Mouse (Mus musculus) lung, embryonic 14.5 days (tissue): ENCODE results near the gene Asap3. TPM values are rescaled to one million over a fixed set of nuclear protein-coding genes. Genes with fewer than 3 reads are reported as not detected.
A peak's percentile ranks its signal among the peaks of the same experiment; 100 is the strongest.

Source experiments
- ATAC-seq: fragments of 200-750 bp; cut with Nextera tagmentation; 2 replicates; pipeline ENCODE4 v1.8.0; 2017; ENCODE audit warnings: mild to moderate bottlenecking, moderate TSS enrichment, moderate library complexity; ENCODE audit not compliant: insufficient read depth
- DNase-seq: peaks from one replicate; pipeline ENCODE4 v3.0.0-alpha.2; 2015
- H3K27ac ChIP-seq: fragments of 300-500 bp; sonication (generic); 2 replicates; pipeline ENCODE4 v1.5.1; 2014; ENCODE audit warnings: low read depth, mild to moderate bottlenecking, moderate library complexity
- H3K27me3 ChIP-seq: fragments of 300-500 bp; sonication (generic); 2 replicates; pipeline ENCODE4 v1.6.1; 2014; ENCODE audit warnings: low read length, control low read depth; ENCODE audit not compliant: insufficient read depth
- H3K36me3 ChIP-seq: fragments of 300-500 bp; sonication (generic); 2 replicates; pipeline ENCODE4 v1.6.1; 2014; ENCODE audit warnings: control low read depth; ENCODE audit not compliant: insufficient read depth
- H3K4me1 ChIP-seq: fragments of 300-500 bp; sonication (generic); 2 replicates; pipeline ENCODE4 v1.6.1; 2014; ENCODE audit warnings: antibody characterized with exemption, control low read depth; ENCODE audit not compliant: insufficient read depth
- H3K4me2 ChIP-seq: fragments of 300-500 bp; sonication (generic); 2 replicates; pipeline ENCODE4 v1.6.1; 2014; ENCODE audit warnings: mild to moderate bottlenecking
- H3K4me3 ChIP-seq: fragments of 300-500 bp; sonication (generic); 2 replicates; pipeline ENCODE4 v1.5.1; 2014; ENCODE audit warnings: low read depth, low read length
- H3K9ac ChIP-seq: fragments of 300-500 bp; sonication (generic); 2 replicates; pipeline ENCODE4 v1.6.1; 2014
- H3K9me3 ChIP-seq: fragments of 300-500 bp; sonication (generic); 2 replicates; pipeline ENCODE4 v1.6.1; 2016; ENCODE audit warnings: low read depth, low read length, control low read depth
- CTCF ChIP-seq: IDR thresholded peaks from 2 replicates; pipeline ENCODE4 v1.5.1; 2016; ENCODE audit warnings: antibody characterized with exemption, low read depth
- WGBS: fragments of 180-500 bp; shearing (Covaris S2); extraction: QIAGEN DNeasy Blood & Tissue Kit; methylation state at CpG from one replicate; pipeline ENCODE4 v1.1.7; 2014; 5-methylcytosine and 5-hydroxymethylcytosine counted together
- polyA plus RNA-seq: library from polyadenylated mRNA; unstranded; fragments of >200 nt; fragmentation: Nextera tagmentation; extraction: Ambion mirVana; gene quantifications from 2 replicates; pipeline ENCODE4 v1.2.1, GENCODE M21; 2014

Asap3 gene
- polyA plus RNA-seq, 1 experiment from 2014 or later: 5.4 TPM

- H3K27ac ChIP-seq: peak overlapping the region; percentile 91
- H3K4me3 ChIP-seq: peak overlapping the region; percentile 14
- H3K27me3 ChIP-seq: no peaks in the 10 kb centered on the region
- ATAC-seq (peak; percentile 72), DNase-seq (peak; percentile 77)
- no peaks in the 10 kb centered on the region for H3K9me3 ChIP-seq
- H3K4me1 ChIP-seq: peaks cover 19% of the 10 kb centered on the region
- WGBS: 9% methylated on average over 17 of the region's 17 CpGs
- H3K9ac ChIP-seq: 0 out of 2 replicates have a peak overlapping the region, but pooled peaks have one; percentile 2
- TF ChIP-seq CTCF: no peak
- H3K36me3 ChIP-seq: no peaks in the 10 kb centered on the region
- H3K4me2 ChIP-seq: peak overlapping the region; percentile 48
These were observed 14.1 kb downstream of the Asap3 start for GRCm38 (mm10) chr4:136220133-136220775.

- H3K4me3 ChIP-seq: no peak overlapping the region
- ATAC-seq: no peak
- H3K27me3 ChIP-seq: no peaks in the 10 kb centered on the region
- no peak overlapping the region for H3K9ac ChIP-seq
- WGBS: 61% methylated on average over 13 of the region's 13 CpGs
- peaks cover 6% of the 10 kb centered on the region for H3K4me1 ChIP-seq
- DNase-seq: no peak
- TF ChIP-seq CTCF: no peak
- no peak overlapping the region for H3K27ac ChIP-seq
- no peak overlapping the region for H3K4me2 ChIP-seq
- H3K9me3 ChIP-seq: no peaks in the 10 kb centered on the region
- H3K36me3 ChIP-seq: no peaks in the 10 kb centered on the region
These were observed 17.5 kb downstream of the Asap3 start for GRCm38 (mm10) chr4:136223549-136224239.

GRCm38 (mm10) chr4:136224240-136224559 is 18.0 kb downstream of the Asap3 start:
- no peak overlapping the region for H3K9ac ChIP-seq
- 51% methylated on average over 5 of the region's 5 CpGs for WGBS

GRCm38 (mm10) chr4:136224677-136225460 is 18.7 kb downstream of the Asap3 start:
- TF ChIP-seq CTCF: no peak
- Histone ChIP-seq H3K9ac (no peak overlapping the region), H3K27me3 (no peaks in the 10 kb centered on the region), H3K9me3 (no peaks in the 10 kb centered on the region), H3K27ac (no peak overlapping the region), H3K4me3 (no peak overlapping the region), H3K36me3 (no peaks in the 10 kb centered on the region), H3K4me1 (no peaks in the 10 kb centered on the region; the same call in 1 of the 2 replicates), H3K4me2 (no peak overlapping the region)
- ATAC-seq: no peak
- 75% methylated on average over 23 of the region's 23 CpGs for WGBS
- DNase-seq: no peak

More at GRCm38 (mm10) chr4:136224240-136224559, 18.0 kb downstream of the Asap3 start:
- no peak for ATAC-seq
- Histone ChIP-seq H3K36me3 (no peaks in the 10 kb centered on the region), H3K27ac (no peak overlapping the region), H3K4me2 (no peak overlapping the region), H3K4me3 (no peak overlapping the region), H3K9me3 (no peaks in the 10 kb centered on the region), H3K27me3 (no peaks in the 10 kb centered on the region), H3K4me1 (peaks cover under 1% of the 10 kb centered on the region)
- no peak for DNase-seq
- TF ChIP-seq CTCF: no peak

GRCm38 (mm10) chr4:136227408-136227807 is 21.2 kb downstream of the Asap3 start:
- TF ChIP-seq CTCF: no peak
- Histone ChIP-seq H3K4me3 (no peak overlapping the region), H3K4me1 (no peaks in the 10 kb centered on the region; the same call in 1 of the 2 replicates), H3K9me3 (no peaks in the 10 kb centered on the region), H3K36me3 (no peaks in the 10 kb centered on the region), H3K27ac (no peak overlapping the region), H3K27me3 (no peaks in the 10 kb centered on the region), H3K4me2 (no peak overlapping the region), H3K9ac (no peak overlapping the region)
- WGBS: 74% methylated on average over 7 of the region's 7 CpGs
- DNase-seq: no peak
- no peak for ATAC-seq

- no peak for ATAC-seq
These were observed 22.5 kb downstream of the Asap3 start for GRCm38 (mm10) chr4:136228640-136229039.

GRCm38 (mm10) chr4:136238669-136239068 is 32.5 kb downstream of the Asap3 start:
- WGBS: 31% methylated on average over 13 of the region's 13 CpGs
- Histone ChIP-seq H3K4me1 (peaks cover 2% of the 10 kb centered on the region; the same call in 1 of the 2 replicates), H3K36me3 (peaks cover 23% of the 10 kb centered on the region; the same call in 1 of the 2 replicates), H3K4me2 (no peak overlapping the region), H3K9me3 (no peaks in the 10 kb centered on the region), H3K4me3 (no peak overlapping the region), H3K27me3 (peaks cover 13% of the 10 kb centered on the region), H3K27ac (no peak overlapping the region), H3K9ac (no peak overlapping the region)
- no peak for ATAC-seq
- no peak for TF ChIP-seq CTCF
- DNase-seq: no peak

More at GRCm38 (mm10) chr4:136228640-136229039, 22.5 kb downstream of the Asap3 start:
- no peak for DNase-seq
- Histone ChIP-seq H3K36me3 (no peaks in the 10 kb centered on the region), H3K4me1 (no peaks in the 10 kb centered on the region; the same call in 1 of the 2 replicates), H3K4me3 (no peak overlapping the region), H3K4me2 (no peak overlapping the region), H3K9ac (no peak overlapping the region), H3K27ac (no peak overlapping the region), H3K9me3 (no peaks in the 10 kb centered on the region), H3K27me3 (no peaks in the 10 kb centered on the region)
- TF ChIP-seq CTCF: no peak
- WGBS: 61% methylated on average over 5 of the region's 5 CpGs
